Mouse (Mus musculus) adrenal gland, adult (tissue): ENCODE data around the gene Wasf2.
"Not testable (repeated sequence)": the region's sequence is repeated elsewhere in the genome, so short reads cannot be mapped to it uniquely, and the experiment has no call there.

Experiments used
- DNase-seq, 2 experiments: peaks; one replicate each; pipeline ENCODE4 v3.0.0; 2022 to 2023; ENCODE audit warnings: low spot score in 1 of 2; ENCODE audit not compliant: inconsistent age in 2 of 2

The Wasf2 gene

DNA sequence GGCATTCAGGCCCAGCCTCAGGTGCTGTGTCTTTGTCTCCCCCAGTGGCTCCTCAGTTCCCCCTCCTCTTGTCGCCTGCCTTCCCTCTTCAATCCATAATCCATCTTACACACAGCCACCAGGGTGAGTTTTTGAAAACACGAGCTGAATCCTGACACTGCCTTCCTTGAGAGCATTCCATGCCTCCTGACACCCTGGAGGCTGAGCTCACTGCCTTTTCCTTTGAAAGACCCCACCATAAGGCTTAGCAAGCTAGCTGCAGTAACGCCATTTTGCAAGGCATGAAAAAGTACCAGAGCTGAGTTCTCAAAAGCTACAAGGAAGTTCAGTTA, 34.6 kb upstream of the Wasf2 start:
- DNase-seq: not testable (repeated sequence)

DNA sequence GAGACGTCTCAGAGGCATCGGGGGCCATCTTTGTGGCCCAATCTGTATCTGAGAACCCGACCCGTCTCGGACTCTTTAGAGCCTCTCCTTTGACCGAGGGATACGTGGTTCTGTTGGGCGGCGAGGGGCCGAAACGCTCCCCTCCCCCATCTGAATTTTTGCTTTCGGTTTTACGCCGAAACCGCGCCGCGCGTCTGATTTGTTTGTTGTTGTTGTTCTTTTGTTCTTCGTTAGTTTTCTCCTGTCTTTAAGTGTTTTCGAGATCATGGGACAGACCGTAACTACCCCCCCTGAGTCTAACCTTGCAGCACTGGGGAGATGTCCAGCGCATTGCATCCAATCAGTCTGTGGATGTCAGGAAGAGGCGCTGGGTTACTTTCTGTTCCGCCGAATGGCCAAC, 33.6 kb upstream of the Wasf2 start:
- DNase-seq: peak in 1 of 2 experiments; percentile 75

DNA sequence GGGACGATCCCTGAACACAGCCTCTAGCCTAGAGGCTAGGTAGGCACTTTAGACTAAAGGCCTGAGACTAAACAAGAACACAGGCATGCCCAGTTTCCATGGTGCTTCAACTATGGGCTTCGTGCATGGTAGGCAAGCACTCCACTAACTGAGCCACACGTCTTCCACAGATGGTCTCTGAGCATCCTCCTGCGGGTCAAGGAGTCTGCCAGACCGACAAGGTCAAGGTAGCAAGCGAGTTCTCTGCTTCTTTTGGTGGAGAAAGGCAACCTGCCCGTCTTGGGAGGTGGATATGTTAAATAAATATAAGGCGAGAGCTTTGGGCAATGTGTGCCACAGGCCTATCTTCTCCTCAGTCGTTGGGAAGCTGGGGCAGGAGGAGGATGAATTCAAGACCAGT, 28.6 kb upstream of the Wasf2 start:
- no peak for DNase-seq

DNA sequence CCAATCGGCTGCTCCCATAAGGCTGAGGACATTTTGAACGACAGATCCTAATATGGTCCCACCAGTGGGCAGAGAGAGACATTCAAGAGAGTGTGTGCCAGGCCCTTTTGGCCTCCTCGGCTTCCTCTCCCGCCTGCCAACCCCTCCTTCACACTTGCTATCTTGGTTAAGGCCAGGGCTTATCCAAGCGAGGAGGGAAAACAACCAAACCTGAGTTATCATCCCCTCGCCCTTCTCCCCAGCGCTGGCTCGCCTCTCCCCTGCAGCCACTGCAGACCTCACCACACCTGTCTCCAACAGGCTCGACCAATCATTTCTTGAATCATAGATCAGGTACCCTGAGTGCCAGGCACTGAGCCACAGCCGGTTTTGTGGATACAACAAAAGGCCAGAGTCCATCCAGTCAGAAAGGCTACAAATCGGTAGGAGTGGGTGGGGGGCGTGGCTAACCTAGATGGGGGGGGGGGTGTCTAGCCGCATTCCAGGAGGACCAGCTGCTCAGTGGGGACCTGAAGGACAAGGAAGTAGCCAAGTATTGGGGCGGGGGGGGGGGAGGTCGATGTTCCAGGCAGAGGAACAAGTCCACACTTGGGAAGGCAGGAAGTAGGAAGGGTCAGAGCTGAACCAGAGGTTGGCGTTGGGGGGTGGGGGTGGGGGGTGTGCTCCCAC, 26.6 kb upstream of the Wasf2 start:
- no peak for DNase-seq

DNA sequence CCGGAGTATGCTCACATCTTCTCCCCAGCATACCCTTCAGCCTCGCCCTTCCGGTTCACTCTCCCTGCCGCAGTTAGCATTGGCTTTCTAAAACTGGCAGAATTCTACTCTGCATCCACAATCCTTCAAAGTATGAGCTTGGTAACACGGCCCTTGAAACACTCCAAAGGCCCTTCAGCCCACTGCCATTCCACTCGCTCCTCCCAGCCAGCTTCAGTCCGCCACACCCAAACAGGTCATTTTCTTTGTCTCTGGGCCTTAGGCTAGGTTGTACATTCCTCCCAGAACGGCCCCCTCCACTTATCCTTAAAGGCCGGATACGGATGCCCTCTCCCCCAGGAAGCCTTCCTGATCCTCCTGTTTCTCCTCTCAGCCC, 26.1 kb upstream of the Wasf2 start:
- DNase-seq: no peak

DNA sequence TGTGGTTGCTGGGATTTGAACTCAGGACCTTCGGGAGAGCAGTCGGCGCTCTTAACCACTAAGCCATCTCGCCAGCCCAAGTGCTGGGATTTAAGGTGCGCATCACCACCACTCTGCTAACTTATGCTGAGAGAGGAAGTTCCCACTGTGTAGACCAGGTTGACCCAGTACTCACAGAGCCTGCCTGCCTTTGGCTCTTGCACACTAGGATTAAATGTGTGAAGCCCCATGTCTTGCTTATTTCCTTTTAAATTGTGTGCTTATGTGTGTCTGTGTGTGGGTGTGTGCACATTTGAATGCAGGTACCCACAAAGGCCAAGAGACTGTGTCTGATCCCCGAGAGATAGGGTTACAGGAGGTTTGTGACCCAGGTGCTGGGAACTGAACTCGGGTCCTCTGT, 23.6 kb upstream of the Wasf2 start:
- peak in 1 of 2 experiments; percentile 7 for DNase-seq

DNA sequence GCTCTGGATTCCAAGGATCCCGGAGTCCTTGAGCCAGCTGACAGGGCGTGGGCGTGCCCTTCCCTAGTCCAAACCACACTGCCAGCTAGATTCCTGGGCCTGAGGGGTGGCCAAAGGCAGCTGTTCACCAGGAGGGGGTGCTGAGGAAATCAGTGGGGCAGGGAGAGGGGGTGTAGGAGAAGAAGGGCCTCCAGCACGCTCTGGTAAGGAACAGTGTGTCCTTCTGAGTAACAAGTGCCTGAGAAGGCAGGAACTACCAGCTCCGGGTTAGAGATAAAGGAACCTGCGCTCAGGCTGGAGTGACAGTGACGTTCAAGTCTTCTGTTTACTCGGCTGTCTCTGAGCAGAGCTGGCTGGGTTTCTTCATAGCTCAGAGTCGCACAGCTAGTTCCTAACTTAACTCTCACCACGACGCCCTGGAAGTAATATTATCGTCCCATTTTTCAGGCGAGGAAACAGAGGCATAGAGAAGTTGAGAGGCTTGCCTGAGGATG, 22.5 kb upstream of the Wasf2 start:
- peak; percentile 78 to 83 for DNase-seq

DNA sequence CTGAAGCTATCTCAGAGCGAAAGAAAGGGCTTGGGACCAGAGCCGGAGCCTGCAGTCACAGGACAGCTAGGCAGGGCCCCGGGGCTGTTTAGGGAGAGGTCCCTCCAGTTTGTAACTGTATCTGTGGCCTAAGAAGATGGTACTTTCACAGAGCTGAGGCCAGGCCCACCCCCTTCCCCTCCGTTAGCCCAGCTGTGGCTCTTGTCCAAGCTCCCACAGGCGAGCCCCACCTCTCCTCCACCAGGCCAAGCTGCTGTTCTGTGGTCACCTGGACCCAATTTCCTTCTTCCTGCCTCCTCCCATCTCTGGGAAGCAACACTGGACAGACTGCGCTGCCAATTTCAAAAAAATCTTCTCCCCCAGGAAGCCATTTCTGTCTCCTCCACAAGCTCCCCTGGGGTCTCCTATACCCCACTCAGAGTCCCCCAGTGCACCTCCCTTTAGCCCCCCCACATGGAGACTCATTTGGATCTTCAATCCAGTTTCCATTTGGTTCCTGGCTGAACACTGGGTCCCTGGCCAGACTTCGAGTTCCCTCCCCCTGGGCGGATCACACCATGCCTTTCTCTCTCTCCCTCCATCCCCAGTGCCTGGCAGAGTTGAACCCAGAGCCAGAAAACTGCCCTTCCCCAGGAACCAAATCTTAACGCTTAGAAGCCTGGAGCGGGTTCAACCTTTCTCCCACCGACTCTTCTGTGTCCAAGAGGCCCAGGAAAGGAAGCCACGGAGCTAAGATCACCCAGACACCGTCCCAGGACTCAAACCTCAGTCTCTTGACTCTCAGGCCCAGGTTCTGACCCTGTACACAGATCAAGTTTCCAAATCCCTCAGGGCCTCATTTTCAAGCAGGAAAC, 21.6 kb upstream of the Wasf2 start:
- DNase-seq: peak; percentile 21 to 51

DNA sequence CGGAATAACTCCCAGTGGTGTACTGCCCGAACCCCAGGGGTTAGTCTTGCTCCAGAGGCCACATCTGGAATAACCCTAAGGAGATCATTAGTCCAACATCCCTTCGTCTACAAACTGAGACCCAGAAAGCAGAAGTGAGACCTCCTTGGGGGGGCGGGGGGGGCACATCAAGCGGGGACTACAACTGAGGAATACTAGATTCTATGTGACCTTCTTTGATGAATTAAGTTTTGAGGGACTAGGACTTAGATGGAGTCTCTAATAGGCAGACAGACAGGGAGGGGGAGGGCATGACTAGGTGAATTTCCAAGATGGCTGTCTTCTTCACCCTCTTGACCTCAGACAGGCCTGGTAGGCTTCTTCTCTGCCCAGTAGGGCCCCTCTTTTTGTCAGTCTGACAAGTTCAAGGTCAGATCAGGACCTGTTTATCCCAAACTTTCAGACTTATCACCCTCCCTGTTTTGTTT, 20.9 kb upstream of the Wasf2 start:
- DNase-seq: no peak

DNA sequence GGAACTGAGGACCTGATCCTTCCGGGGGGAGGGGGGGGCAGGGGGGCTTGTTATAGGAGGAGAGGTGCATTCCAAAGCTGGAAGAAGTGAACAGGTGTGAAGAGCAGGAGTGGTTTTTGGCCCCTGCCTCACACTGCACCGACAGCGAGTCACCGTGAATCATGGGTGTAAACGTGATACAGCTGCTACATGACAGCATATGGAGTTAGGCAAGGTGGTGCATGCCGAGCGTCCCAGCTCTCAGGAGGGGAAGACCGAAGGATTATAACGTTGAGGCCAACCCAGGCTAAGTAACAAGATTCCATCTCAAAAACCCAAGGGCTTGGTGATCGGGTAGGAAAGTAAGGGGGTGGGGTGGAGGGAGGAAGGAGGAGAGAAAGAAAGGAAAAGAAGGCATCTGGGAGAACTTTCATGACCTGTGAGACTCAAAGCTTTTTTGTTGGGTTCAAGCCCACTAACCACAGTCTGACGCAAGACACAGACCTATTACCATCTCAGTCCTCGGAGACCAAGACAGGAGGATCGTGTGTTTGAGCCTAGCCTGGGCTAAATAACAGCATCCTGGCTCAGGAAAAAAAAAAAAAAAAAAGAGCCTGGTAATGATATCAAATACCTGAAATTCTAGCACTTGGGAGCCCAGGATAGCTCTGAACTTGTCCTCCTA, 18.0 kb upstream of the Wasf2 start:
- no peak for DNase-seq

DNA sequence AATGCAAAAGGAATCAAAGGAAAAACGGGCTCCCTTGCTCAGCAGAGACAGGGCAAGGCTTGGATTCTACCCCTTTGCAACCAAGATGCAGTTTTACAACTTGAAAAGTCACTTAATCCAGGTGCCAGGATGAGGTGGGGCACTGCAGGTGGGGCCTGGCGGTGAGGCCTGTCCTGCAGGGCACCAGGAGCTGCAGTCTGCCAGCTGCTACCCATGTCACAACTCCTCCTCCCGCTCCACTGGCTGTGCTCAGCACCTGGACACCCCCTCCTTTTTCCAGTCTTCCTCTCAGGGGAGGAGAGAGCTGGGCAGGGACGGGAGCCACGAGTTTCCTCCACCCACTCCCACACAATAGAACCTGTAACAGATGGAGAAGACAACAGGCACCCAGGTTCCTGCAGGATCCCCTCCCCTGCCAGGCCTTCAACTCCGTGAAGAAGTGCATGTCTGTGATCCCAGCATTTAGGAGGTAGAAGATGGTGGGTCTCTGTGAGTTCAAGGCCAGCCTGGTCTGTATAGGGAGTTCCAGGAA, 16.9 kb upstream of the Wasf2 start:
- DNase-seq: peak in 1 of 2 experiments; percentile 26

DNA sequence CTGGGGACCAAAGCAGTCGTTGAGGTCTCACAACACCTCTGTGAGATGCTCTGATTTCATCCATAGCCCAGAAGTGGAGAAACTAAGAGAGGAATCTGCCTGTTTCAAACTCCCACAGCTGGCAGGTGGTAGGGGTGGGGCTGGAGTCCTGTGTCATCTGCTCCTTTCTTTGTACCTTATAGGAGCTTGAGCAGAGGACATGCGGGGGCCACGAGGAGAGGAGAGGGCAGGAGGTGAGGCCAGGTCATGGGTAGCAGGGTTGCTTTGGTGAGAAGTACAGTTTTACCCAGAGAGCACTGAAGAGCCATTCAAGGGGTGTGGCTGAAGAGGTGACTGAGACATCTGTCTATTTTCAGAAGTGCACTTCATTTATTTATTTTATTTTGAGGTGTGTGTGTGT, 15.5 kb upstream of the Wasf2 start:
- no peak for DNase-seq

DNA sequence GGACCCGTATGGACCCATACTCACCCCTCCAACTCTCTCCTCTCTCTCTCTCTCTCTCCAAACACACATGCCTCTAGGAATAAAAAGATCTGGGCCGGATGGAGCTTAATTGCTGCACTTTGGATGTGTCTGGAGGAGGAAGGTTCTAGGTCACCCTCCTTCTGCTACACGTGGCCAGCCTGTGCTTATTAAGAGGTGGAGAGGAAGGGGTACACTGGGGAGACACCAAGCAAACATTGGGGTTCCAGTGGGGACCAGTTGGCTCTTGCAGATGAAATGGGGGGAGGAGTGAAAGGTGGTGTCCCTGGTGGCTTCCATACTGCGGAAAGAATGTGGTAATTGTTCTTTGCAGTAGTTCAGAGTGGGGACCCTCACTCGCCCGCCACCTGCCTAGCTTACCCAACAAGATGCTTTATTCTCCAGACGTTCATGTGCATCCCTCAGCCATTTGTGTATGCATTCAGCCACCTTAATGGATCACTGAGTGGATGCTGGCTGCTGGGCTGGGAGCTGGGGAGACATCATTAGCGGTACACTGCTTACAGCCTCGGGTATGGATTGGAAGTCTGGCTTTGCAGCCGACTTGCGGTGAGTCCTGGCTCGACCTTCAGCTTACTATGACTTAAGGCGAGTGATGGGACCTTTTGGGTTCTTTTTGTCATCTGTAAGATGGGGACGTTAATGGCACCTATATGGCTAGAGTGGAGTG, 14.4 kb upstream of the Wasf2 start:
- DNase-seq: peak in 1 of 2 experiments; percentile 34

DNA sequence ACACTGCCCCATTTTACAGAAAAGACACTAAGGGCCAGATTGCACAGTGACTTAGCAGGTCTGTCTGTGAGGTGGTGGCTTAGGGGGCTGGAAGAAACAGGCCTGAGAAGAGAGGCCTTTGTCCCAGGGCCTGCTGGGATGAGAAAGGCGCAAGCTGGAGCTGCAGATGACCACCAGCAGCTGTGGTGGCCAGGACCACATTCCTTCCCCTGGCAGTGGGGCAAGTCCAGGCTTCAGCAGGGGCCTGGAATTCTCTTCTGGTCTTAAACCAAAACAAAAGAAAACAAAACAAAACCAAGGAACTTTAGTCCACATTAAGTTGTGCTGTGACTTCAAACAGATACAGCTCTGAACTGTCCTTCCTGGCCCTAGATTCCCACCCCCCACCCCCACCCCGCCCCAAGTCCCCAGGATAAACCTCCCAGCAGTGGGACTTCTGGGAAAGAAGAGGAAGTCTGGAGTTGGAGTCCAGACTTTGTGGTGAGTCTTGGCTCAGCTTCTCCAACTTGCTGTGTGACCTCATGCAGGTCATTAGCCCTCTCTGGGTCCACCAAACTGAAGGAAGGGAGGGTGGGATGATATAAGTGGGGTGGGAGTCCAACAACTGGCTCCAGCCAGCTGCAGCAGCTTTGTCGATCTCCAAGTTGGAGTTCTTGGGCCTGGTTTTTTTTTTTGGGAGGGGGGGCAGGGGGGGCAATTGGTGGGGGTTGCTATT, 13.4 kb upstream of the Wasf2 start:
- DNase-seq: peak in 1 of 2 experiments; percentile 46

DNA sequence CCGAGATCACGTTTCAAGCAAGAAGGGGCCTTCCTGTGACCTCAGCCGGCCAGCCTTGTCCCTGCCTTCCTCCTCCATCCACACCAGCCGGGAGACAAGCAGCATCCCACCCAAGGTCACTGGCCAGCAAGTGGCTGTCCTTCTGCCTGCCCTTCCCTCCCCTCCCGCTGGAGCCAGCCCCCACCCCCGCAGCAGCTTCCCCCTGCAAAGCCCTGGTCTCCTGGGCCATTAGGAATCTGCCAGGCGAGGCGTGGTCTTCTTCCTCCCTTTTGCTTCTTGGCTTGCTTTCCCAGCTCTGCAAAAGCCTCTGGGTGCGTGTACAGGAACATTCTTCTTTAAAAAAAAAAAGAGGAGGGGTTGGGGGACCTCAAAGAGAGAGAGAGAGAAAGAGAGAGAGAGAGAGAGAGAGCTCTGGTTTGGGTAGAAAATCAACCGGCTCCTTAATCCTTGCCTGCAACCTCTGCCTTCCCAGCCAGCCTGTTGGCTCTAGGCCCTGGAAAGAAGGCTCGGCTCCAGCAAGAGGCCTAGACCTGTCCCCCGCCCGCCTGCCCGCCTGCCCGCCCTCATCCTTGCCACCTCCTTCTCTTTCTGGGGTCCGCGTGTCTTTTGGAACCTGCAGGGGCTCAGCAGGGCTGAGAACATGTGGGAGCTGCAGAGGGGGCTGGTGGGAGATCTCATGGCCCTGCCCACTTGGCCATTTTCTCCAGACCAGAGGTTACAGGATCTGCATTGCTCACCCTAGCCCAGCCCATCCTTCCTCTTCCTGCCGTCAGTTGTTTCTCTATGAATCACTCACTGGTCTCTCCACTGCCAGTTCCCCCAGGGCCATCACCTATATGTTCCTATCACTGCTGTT, 12.5 kb upstream of the Wasf2 start:
- DNase-seq: peak; percentile 82 to 93

DNA sequence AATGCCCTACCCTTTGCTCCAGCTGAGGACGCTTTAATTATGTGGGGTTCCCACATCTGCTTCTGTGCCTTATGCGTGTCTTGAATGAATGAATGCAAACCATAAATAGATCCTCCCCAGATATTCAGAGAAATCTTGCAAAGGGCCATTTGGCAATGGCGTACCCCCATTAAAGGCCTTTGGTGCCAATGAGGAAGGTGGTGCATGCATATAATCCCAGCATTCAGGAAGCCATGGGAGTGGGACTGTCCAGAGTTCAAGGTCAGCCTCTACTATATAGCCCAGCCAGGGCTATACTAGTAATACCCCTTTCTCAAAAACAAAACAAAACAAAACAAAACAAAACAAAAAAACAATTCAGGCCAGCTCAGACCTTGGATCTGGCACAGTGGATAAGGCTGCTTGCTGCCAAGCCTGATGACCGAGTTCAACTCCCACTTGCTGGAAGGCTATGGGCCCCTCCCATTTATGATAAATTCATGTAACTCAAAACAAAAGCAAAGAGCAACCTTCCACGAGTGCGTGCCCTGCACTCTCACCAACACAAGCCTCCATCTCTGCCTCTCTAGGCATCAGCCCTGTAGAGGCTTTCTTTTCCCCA, 11.4 kb upstream of the Wasf2 start:
- peak in 1 of 2 experiments; percentile 62 for DNase-seq

DNA sequence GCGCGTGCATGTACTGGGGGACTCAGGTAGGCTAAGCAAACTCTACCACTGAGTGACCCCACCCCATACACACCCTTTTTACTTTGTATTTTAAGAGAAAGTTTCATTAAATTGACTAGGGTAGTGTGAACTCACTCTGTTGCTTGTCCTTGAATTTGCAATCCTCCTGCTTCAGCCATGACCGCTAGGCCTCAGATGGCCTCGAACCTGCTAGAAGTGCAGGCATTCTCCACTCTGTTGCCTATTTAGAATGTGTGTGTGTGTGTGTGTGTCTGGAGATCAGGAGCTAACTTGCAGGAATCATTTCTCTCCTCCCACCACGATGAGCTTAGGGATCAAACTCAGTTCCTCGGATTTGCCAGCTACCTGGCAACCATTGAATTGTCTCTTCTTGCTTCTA, 10.7 kb upstream of the Wasf2 start:
- DNase-seq: peak in 1 of 2 experiments; percentile 54

DNA sequence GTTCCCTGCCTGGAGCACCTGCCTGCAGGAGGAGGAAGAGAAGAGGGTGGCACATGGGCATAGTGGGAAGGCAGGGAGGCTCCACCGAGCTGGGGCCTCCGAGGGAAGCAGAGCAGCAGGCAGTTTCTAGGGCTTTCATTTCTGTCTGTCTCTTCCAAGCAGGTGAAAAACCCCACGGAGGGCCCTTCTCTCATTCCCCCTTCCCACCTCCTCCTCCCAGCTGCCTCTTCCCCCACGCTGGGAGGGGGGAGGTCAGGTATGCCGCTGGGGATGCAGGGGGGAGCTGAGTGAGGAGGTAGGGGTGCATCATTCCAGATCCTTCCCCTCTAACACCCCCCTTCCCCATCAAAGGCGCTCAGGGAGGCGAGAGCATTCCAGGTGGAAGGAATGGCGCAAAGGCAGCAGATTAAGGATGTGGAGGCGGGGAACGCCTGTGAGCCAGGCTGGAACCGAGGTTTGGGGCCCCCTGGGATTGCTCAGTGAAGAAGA, 9.4 kb upstream of the Wasf2 start:
- DNase-seq: no peak

DNA sequence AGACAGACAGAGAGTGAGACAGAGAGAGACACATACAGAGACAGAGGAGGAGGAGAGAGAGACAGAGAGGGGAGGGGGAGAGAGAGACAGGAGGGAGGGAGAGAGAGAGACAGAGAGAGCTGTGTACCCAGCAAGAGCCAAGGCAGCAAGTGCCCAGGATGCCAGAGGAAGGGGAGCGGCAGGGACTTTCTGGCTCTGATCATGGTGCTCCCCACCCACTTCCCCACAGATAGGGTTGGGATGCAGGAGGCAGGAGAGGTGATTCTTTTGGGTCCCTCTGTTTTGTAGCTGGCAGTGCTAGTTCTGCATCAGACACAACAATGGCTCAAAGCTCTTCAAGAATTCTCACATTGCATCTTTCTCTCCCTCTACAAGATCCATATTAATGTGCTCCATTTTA, 8.9 kb upstream of the Wasf2 start:
- no peak for DNase-seq
